10 mouse cellular contexts compared by ENCODE assay signal in the genomic region with DNA sequence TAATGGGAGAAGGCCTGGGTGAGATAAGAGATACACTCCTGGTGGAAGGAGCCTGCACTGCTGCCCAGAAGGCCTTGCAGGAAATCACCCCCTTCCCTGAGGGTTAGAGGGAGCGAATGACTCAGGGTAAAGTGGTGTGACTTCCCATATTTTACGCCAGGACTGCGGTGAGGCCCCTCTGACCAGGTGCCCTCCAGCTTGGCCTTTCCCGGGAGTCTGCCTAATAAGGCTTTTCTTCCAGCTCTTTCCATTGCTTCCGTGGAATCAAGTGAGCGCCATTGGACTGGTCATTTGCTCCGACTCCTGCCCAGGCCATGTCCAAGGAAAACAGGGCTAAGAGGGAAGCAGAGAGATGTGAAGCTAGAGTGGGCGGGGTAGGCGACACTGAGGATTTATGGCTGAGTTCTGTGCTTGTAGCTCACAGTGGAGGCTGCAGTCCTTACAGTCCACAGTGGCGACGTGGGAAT. TPM values are rescaled to one million over a fixed set of nuclear protein-coding genes. Genes with fewer than 3 reads are reported as not detected.
A peak's percentile ranks its signal among the peaks of the same experiment; 100 is the strongest.
DNase-seq lines count a peak whose midpoint lies in the region; ATAC-seq and TF ChIP-seq lines count a peak whose summit lies in the region.
"Had no signal": no experiment of that assay in that cellular context is flagged by ENCODE, and none has a peak within 500 bp of the region (broad histone marks: within the 10 kb centered on the region; RNA-seq: fewer than 3 reads in every experiment).

No protein-coding gene starts in this region.

- 61% methylated on average over 11 of the region's 11 CpGs for WGBS in forebrain, embryonic 10.5 days
- 63% methylated on average over 11 of the region's 11 CpGs for WGBS in forebrain, embryonic 16.5 days

- no peak overlapping the region for H3K4me3 ChIP-seq in forebrain, embryonic 10.5 days
- no peak overlapping the region for H3K4me3 ChIP-seq in forebrain, embryonic 16.5 days (replicated peaks; ENCODE audit: low read length)
- no peak overlapping the region for H3K4me3 ChIP-seq in embryonic fibroblast, embryonic 13.5 days (ENCODE audit: insufficient read depth, low read length)
- H3K4me3 ChIP-seq in layer of hippocampus, adult 2 months: no peak overlapping the region
- H3K4me3 ChIP-seq: myocyte had no signal

- DNase-seq in forebrain, embryonic 10.5 days (ENCODE audit: extremely low spot score, low spot score): no peak
- DNase-seq in kidney, adult 18-20 months: peak; percentile 23
- DNase-seq in layer of hippocampus, adult 2 months (ENCODE audit: low spot score in 2 of 2): no peak
- no peak for DNase-seq in spleen, postnatal 4 days (ENCODE audit: low spot score in 2 of 2)
- no peak for DNase-seq in left cerebral cortex, adult 9 months (ENCODE audit: low spot score in 2 of 2)

- peak overlapping the region; percentile 40; the same call in 1 of the 2 replicates for H3K27ac ChIP-seq in forebrain, embryonic 10.5 days
- H3K27ac ChIP-seq in forebrain, embryonic 16.5 days (ENCODE audit: low read length): no peak overlapping the region
- peak overlapping the region; percentile 0; the same call in 1 of the 2 replicates for H3K27ac ChIP-seq in embryonic fibroblast, embryonic 13.5 days (ENCODE audit: insufficient read depth, low read length)
- H3K27ac ChIP-seq in layer of hippocampus, adult 2 months: no peak overlapping the region

- no peaks in the 10 kb centered on the region for H3K36me3 ChIP-seq in forebrain, embryonic 10.5 days (replicated peaks)
- H3K36me3 ChIP-seq in forebrain, embryonic 16.5 days (ENCODE audit: control insufficient read depth, insufficient read depth): no peaks in the 10 kb centered on the region

- ATAC-seq in forebrain, embryonic 16.5 days: no peak
- peak; percentile 98 for ATAC-seq in megakaryocyte progenitor cell, adult 5-6 weeks (replicated peaks; ENCODE audit: poor library complexity)

- TF ChIP-seq POLR2A in embryonic fibroblast, embryonic 13.5 days (IDR thresholded peaks at IDR 0.05; ENCODE audit: low read depth, low read length): no peak

- no peak overlapping the region for H3K4me2 ChIP-seq in forebrain, embryonic 16.5 days (ENCODE audit: low read length)

- no peaks in the 10 kb centered on the region for H3K27me3 ChIP-seq in forebrain, embryonic 10.5 days (ENCODE audit: poor library complexity, severe bottlenecking)
- no peaks in the 10 kb centered on the region for H3K27me3 ChIP-seq in forebrain, embryonic 16.5 days (replicated peaks; ENCODE audit: control insufficient read depth, insufficient read depth, low read length)

- no peak overlapping the region for H3K9ac ChIP-seq in forebrain, embryonic 16.5 days (replicated peaks; ENCODE audit: low read depth, low read length)

- H3K9me3 ChIP-seq in forebrain, embryonic 10.5 days: no peaks in the 10 kb centered on the region
- H3K9me3 ChIP-seq in forebrain, embryonic 16.5 days (ENCODE audit: control insufficient read depth, low read length): no peaks in the 10 kb centered on the region

- H3K4me1 ChIP-seq in forebrain, embryonic 10.5 days: peaks cover 7% of the 10 kb centered on the region
- no peaks in the 10 kb centered on the region for H3K4me1 ChIP-seq in forebrain, embryonic 16.5 days (replicated peaks; ENCODE audit: control insufficient read depth, insufficient read depth, low read length)
- 0 out of 2 replicates have a peak, but pooled peaks cover 2% of the 10 kb centered on the region for H3K4me1 ChIP-seq in embryonic fibroblast, embryonic 13.5 days (ENCODE audit: control insufficient read depth, insufficient read depth, low read length)

- TF ChIP-seq CTCF in embryonic fibroblast, embryonic 13.5 days (IDR thresholded peaks at IDR 0.05; ENCODE audit: borderline replicate concordance, insufficient read depth, low read length): no peak
- TF ChIP-seq CTCF in layer of hippocampus, adult 2 months (conservative IDR thresholded peaks at IDR 0.05): no peak

RNA-seq across cellular contexts. Expression of a gene that starts 8.4 kb away (rescaled TPM):
- 0.79 and 2.0 TPM in 2 replicates for polyA plus RNA-seq in forebrain, embryonic 10.5 days (2016; fragmentation: Nextera tagmentation; extraction: Ambion mirVana)
- 0.22 TPM in 1 of 2 replicates, not detected in the other for polyA plus RNA-seq in forebrain, embryonic 16.5 days (2015; fragmentation: Nextera tagmentation; extraction: Ambion mirVana)
- not detected in 2 replicates for polyA plus RNA-seq in embryonic fibroblast, embryonic 13.5 days (2011; ENCODE audit: insufficient read length, low read depth, missing spikeins)
- 1.1 and 9.0 TPM in 2 replicates for total RNA-seq in megakaryocyte progenitor cell, adult 5-6 weeks (2015)
- 0.12 and 0.95 TPM in 2 replicates for total RNA-seq in megakaryocyte progenitor cell, adult 5-6 weeks (2017)
- under 1 TPM in 1 of 2 experiments, not detected in 1; 0.20 TPM for total RNA-seq in layer of hippocampus, adult 2 months (2021)
- polyA plus RNA-seq: C2C12, myocyte had no signal

RNA-seq across cellular contexts. Expression of a gene that starts 24.1 kb away (rescaled TPM):
- 12.8 and 13.6 TPM in 2 replicates for polyA plus RNA-seq in forebrain, embryonic 10.5 days (2016; fragmentation: Nextera tagmentation; extraction: Ambion mirVana)
- 12.7 and 14.1 TPM in 2 replicates for polyA plus RNA-seq in forebrain, embryonic 16.5 days (2015; fragmentation: Nextera tagmentation; extraction: Ambion mirVana)
- not detected in 2 replicates for polyA plus RNA-seq in embryonic fibroblast, embryonic 13.5 days (2011; ENCODE audit: insufficient read length, low read depth, missing spikeins)
- 4.3 and 4.4 TPM in 2 replicates for total RNA-seq in megakaryocyte progenitor cell, adult 5-6 weeks (2015)
- 3.5 and 4.3 TPM in 2 replicates for total RNA-seq in megakaryocyte progenitor cell, adult 5-6 weeks (2017)
- 1 to 10 TPM; 7.0 to 9.3 TPM for total RNA-seq in layer of hippocampus, adult 2 months (2021)
- polyA plus RNA-seq: C2C12, myocyte had no signal

RNA-seq across cellular contexts. Expression of a gene that starts 28.6 kb away (rescaled TPM):
- 446 and 451 TPM in 2 replicates for polyA plus RNA-seq in forebrain, embryonic 10.5 days (2016; fragmentation: Nextera tagmentation; extraction: Ambion mirVana)
- polyA plus RNA-seq in forebrain, embryonic 16.5 days (2015; fragmentation: Nextera tagmentation; extraction: Ambion mirVana): 87.8 and 113 TPM in 2 replicates
- polyA plus RNA-seq in embryonic fibroblast, embryonic 13.5 days (2011; ENCODE audit: insufficient read length, low read depth, missing spikeins): 38.4 and 61.6 TPM in 2 replicates
- 42.5 and 50.4 TPM in 2 replicates for total RNA-seq in megakaryocyte progenitor cell, adult 5-6 weeks (2015)
- total RNA-seq in megakaryocyte progenitor cell, adult 5-6 weeks (2017): 87.4 and 89.5 TPM in 2 replicates
- 1 to 10 TPM; 1.1 to 1.3 TPM for total RNA-seq in layer of hippocampus, adult 2 months (2021)

RNA-seq across cellular contexts. Expression of a gene that starts 37.8 kb away (rescaled TPM):
- 42.8 and 45.5 TPM in 2 replicates for polyA plus RNA-seq in forebrain, embryonic 10.5 days (2016; fragmentation: Nextera tagmentation; extraction: Ambion mirVana)
- 25.9 TPM in 2 replicates for polyA plus RNA-seq in forebrain, embryonic 16.5 days (2015; fragmentation: Nextera tagmentation; extraction: Ambion mirVana)
- polyA plus RNA-seq in embryonic fibroblast, embryonic 13.5 days (2011; ENCODE audit: insufficient read length, low read depth, missing spikeins): 164 and 172 TPM in 2 replicates
- 73.6 and 93.7 TPM in 2 replicates for total RNA-seq in megakaryocyte progenitor cell, adult 5-6 weeks (2015)
- 58.7 and 64.1 TPM in 2 replicates for total RNA-seq in megakaryocyte progenitor cell, adult 5-6 weeks (2017)
- total RNA-seq in layer of hippocampus, adult 2 months (2021): 10 to 100 TPM; 20.8 to 22.9 TPM

RNA-seq across cellular contexts. Expression of a gene that starts 56.6 kb away (rescaled TPM):
- 171 and 178 TPM in 2 replicates for polyA plus RNA-seq in forebrain, embryonic 10.5 days (2016; fragmentation: Nextera tagmentation; extraction: Ambion mirVana)
- 113 and 116 TPM in 2 replicates for polyA plus RNA-seq in forebrain, embryonic 16.5 days (2015; fragmentation: Nextera tagmentation; extraction: Ambion mirVana)
- polyA plus RNA-seq in embryonic fibroblast, embryonic 13.5 days (2011; ENCODE audit: insufficient read length, low read depth, missing spikeins): 85.6 and 99.8 TPM in 2 replicates
- total RNA-seq in megakaryocyte progenitor cell, adult 5-6 weeks (2015): 66.5 and 94.1 TPM in 2 replicates
- 90.5 and 104 TPM in 2 replicates for total RNA-seq in megakaryocyte progenitor cell, adult 5-6 weeks (2017)
- total RNA-seq in layer of hippocampus, adult 2 months (2021): 10 to 100 TPM; 56.4 to 56.6 TPM

Comparison
In these comparisons a context has a peak if more than half of its experiments do, and no peak if none do; other contexts are left out.
1. H3K27ac ChIP-seq: peak in forebrain, embryonic 10.5 days (single experiment) and embryonic fibroblast, embryonic 13.5 days (single experiment); none in forebrain, embryonic 16.5 days (single experiment) and layer of hippocampus, adult 2 months (single experiment).
2. RNA of a gene that starts 24.1 kb away (polyA plus RNA-seq): 12.8 to 13.6 TPM in forebrain, embryonic 10.5 days and 12.7 to 14.1 TPM in forebrain, embryonic 16.5 days; not detected in embryonic fibroblast, embryonic 13.5 days; every median in the first group is over 10 times any median in the second.